In genomic region chr11:96620660-96621059, GRCm38 (mm10) we compare ENCODE assay signal across 8 mouse cellular contexts.
DNase-seq lines count a peak whose midpoint lies in the region; ATAC-seq lines count a peak whose summit lies in the region.

No protein-coding gene starts in this region.

- H3K4me3 ChIP-seq in lung, embryonic 16.5 days (ENCODE audit: low read length): no peak overlapping the region
- H3K4me3 ChIP-seq in neural tube, embryonic 14.5 days (ENCODE audit: low read depth, low read length): peak overlapping the region; percentile 9; the same call in 1 of the 2 replicates
- H3K4me3 ChIP-seq in forebrain, embryonic 13.5 days: no peak overlapping the region

- H3K27ac ChIP-seq in lung, embryonic 16.5 days (ENCODE audit: low read length): 0 out of 2 replicates have a peak overlapping the region, but pooled peaks have one; percentile 25
- H3K27ac ChIP-seq in neural tube, embryonic 14.5 days (ENCODE audit: low read depth, low read length): peak overlapping the region; percentile 84
- no peak overlapping the region for H3K27ac ChIP-seq in forebrain, embryonic 13.5 days

- no peaks in the 10 kb centered on the region for H3K9me3 ChIP-seq in lung, embryonic 16.5 days (ENCODE audit: control insufficient read depth, low read length)
- no peaks in the 10 kb centered on the region for H3K9me3 ChIP-seq in neural tube, embryonic 14.5 days (ENCODE audit: control insufficient read depth, low read length)
- no peaks in the 10 kb centered on the region for H3K9me3 ChIP-seq in forebrain, embryonic 13.5 days (replicated peaks)

- peak overlapping the region; percentile 18; the same call in 1 of the 2 replicates for H3K4me2 ChIP-seq in lung, embryonic 16.5 days (ENCODE audit: low read depth, low read length)
- peak overlapping the region; percentile 35 for H3K4me2 ChIP-seq in neural tube, embryonic 14.5 days (ENCODE audit: low read depth, low read length)
- H3K4me2 ChIP-seq in forebrain, embryonic 13.5 days: no peak overlapping the region

- ATAC-seq in lung, embryonic 16.5 days (ENCODE audit: low read depth): no peak
- ATAC-seq in neural tube, embryonic 14.5 days (ENCODE audit: low read depth): peak; percentile 55; the same call in 1 of the 2 replicates
- no peak for ATAC-seq in forebrain, embryonic 13.5 days

- DNase-seq in adrenal gland, adult (ENCODE audit: inconsistent age in 2 of 2, low spot score in 1 of 2): peak; percentile 24 to 79
- no peak for DNase-seq in adrenal gland, postnatal 4 days (ENCODE audit: low spot score in 2 of 2)
- no peak for DNase-seq in lung, postnatal 14 days
- peak; percentile 51 for DNase-seq in kidney, adult 9 months
- no peak for DNase-seq in thymus, adult 18-20 months

- H3K27me3 ChIP-seq in lung, embryonic 16.5 days (ENCODE audit: control insufficient read depth, insufficient read depth, low read depth, low read length): peaks cover 11% of the 10 kb centered on the region
- H3K27me3 ChIP-seq in neural tube, embryonic 14.5 days (ENCODE audit: control insufficient read depth, insufficient read depth, low read length): no peaks in the 10 kb centered on the region
- peaks cover 29% of the 10 kb centered on the region for H3K27me3 ChIP-seq in forebrain, embryonic 13.5 days

- no peaks in the 10 kb centered on the region for H3K36me3 ChIP-seq in lung, embryonic 16.5 days (ENCODE audit: control insufficient read depth, insufficient read depth, low read length)
- H3K36me3 ChIP-seq in neural tube, embryonic 14.5 days (ENCODE audit: control insufficient read depth, insufficient read depth, low read length): no peaks in the 10 kb centered on the region
- no peaks in the 10 kb centered on the region for H3K36me3 ChIP-seq in forebrain, embryonic 13.5 days (ENCODE audit: poor library complexity, severe bottlenecking)

- no peak overlapping the region for H3K9ac ChIP-seq in lung, embryonic 16.5 days (ENCODE audit: low read length)
- peak overlapping the region; percentile 13; the same call in 1 of the 2 replicates for H3K9ac ChIP-seq in neural tube, embryonic 14.5 days (replicated peaks; ENCODE audit: low read depth, low read length)
- H3K9ac ChIP-seq in forebrain, embryonic 13.5 days: no peak overlapping the region

- 36% methylated on average over 11 of the region's 11 CpGs for WGBS in lung, embryonic 16.5 days
- WGBS in neural tube, embryonic 14.5 days: 11% methylated on average over 11 of the region's 11 CpGs
- WGBS in forebrain, embryonic 13.5 days: 56% methylated on average over 11 of the region's 11 CpGs

- no peaks in the 10 kb centered on the region; the same call in 1 of the 2 replicates for H3K4me1 ChIP-seq in lung, embryonic 16.5 days (replicated peaks; ENCODE audit: control insufficient read depth, insufficient read depth, low read length)
- H3K4me1 ChIP-seq in neural tube, embryonic 14.5 days (ENCODE audit: control insufficient read depth, insufficient read depth, low read length): peaks cover 46% of the 10 kb centered on the region
- H3K4me1 ChIP-seq in forebrain, embryonic 13.5 days: peaks cover 14% of the 10 kb centered on the region

Comparison
In these comparisons a context has a peak if more than half of its experiments do, and no peak if none do; other contexts are left out.
1. DNase-seq: peak in adrenal gland, adult (2 of 2) and kidney, adult 9 months (single experiment); none in adrenal gland, postnatal 4 days (0 of 2), lung, postnatal 14 days (single experiment) and thymus, adult 18-20 months (0 of 2).